Mouse (Mus musculus) spleen, postnatal 4 days (tissue): ENCODE measurements around the gene Gprin1.

Experiments used
- DNase-seq, 2 experiments: peaks; one replicate each; pipeline ENCODE4 v3.0.0; 2022; ENCODE audit warnings: low spot score in 2 of 2

Gprin1 gene

DNA sequence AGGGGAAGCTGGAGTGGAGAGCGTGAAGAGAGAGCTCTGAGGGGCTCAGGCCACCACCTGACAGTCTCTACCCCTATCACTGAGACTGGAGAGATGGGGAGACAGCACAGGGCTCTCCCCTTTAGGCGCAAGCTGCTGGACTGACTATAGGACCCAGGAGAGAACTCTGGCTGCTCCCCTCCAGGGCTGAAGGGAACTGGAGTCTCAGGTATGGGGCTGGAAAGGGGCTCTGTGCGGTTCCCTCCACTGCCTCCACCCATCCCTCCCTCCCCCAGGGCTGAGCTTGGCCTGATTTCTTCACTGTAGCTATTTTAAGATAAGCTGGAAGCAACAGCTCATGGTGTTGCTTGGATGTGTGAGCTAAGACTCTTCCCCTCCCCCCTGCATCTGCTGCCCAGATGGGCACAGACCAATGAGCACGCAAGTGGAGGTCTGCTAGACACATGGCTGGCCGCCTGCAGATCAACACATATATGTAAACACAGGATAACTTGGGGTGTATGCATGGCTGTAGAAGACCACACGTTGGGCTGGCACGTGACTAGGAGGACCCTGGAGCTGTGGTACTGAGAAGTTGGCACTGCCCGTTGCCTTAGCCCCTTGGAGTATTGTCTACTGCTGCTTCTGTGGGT is 10.6 kb upstream of the Gprin1 start:
- no peak for DNase-seq

- DNase-seq = no peak
Observed at GRCm38 (mm10) chr13:54759496-54759895, 9.8 kb upstream of the Gprin1 start.

GRCm38 (mm10) chr13:54758756-54759470 is 9.2 kb upstream of the Gprin1 start:
- DNase-seq = no peak

GRCm38 (mm10) chr13:54758045-54758755 is 8.5 kb upstream of the Gprin1 start:
- peak; percentile 47 to 74 for DNase-seq

GRCm38 (mm10) chr13:54757093-54757830 is 7.6 kb upstream of the Gprin1 start:
- no peak for DNase-seq

- no peak for DNase-seq
Observed at GRCm38 (mm10) chr13:54756156-54756712, 6.6 kb upstream of the Gprin1 start.

GRCm38 (mm10) chr13:54755201-54755830 is 5.6 kb upstream of the Gprin1 start:
- no peak for DNase-seq

GRCm38 (mm10) chr13:54754169-54755080 is 4.8 kb upstream of the Gprin1 start:
- DNase-seq = no peak

GRCm38 (mm10) chr13:54753733-54754132 is 4.1 kb upstream of the Gprin1 start:
- DNase-seq = no peak

- DNase-seq = no peak
Observed at GRCm38 (mm10) chr13:54752656-54753055, 3.0 kb upstream of the Gprin1 start.

DNA sequence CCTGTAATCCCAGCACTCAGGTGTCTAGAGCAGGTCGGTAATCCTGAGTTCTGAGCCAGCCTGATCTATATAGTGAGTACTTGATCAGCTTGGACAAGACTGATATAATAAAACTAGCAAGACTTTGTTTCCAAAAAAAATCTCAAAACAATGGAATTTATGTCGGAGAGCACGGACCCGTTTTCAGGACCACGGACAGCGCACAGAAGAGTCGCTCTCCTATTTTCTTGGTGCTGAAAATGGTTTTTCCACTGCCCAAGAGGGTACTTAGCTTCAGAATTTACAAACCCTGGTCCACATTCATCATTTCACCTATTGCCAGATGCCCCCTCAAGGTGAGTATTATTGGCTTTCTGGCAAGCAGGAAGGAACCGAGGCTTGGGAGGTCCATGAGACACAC is 1.0 kb upstream of the Gprin1 start:
- DNase-seq = no peak

- no peak for DNase-seq
Observed at GRCm38 (mm10) chr13:54749061-54749863, 412 bp downstream of the Gprin1 start.

- DNase-seq = no peak
Observed at GRCm38 (mm10) chr13:54748721-54749060, 983 bp downstream of the Gprin1 start.

DNA sequence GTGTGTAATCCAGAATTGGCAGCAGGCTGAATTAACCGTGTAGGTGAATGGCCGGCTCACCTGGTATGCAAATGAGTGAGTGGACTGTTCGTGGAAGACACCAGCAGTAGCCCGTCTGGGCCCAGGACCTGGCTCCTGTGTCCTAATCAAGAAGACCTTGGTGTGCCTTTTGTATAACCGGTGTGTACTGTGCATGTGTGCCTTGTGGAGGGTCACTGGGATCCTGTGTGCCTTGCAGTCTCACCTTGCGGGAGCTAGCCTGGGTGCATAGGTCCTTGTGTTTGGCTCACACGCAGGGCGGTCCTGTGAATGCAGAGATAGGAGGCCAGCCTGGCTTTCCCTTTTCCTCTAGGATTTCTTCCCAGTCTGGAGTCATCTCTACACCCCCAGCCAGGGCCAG is 1.5 kb downstream of the Gprin1 start:
- DNase-seq = no peak

DNA sequence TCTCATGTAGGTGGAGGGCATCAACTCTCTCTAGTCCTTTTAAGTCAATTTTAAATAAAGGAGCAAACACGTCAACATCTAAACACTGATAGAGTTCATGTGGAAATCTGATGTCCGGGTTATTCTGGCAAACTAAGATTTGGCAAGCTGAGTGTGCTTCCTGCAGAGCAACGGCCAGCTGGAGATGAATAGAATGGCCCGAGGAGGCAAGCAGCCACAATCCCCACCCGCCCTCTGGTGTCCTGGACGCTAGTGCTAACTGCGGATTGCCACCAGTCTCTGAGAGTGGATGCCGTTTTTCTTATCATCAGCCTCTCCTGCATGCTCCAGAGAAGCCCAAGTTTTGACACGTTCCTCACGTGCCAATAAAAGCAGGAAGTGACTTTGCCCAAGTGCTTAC is 2.8 kb downstream of the Gprin1 start:
- no peak for DNase-seq

- no peak for DNase-seq
Observed at GRCm38 (mm10) chr13:54746110-54746509, 3.6 kb downstream of the Gprin1 start.

DNA sequence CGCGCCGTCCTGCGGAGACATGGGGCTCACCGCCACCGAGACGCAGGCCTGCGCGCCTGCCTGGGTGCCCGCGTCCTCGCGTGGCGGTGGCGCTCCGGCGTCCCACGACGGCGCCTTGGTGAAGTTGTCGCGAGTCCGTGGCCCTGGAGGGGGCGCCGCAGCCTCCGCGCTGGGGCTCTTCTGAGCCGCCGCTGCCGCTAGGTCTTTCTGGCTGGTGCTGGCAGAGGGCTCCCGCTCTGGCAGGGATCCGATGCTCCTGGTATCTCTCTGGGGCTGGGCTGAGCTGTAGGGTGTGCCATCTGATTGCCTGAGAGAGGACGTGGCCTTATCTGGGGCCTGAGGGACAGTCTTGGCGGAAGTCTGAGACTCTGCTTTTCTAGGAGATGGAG is 11.5 kb downstream of the Gprin1 start:
- DNase-seq = no peak

GRCm38 (mm10) chr13:54737488-54738212 is 12.0 kb downstream of the Gprin1 start:
- DNase-seq = no peak

DNA sequence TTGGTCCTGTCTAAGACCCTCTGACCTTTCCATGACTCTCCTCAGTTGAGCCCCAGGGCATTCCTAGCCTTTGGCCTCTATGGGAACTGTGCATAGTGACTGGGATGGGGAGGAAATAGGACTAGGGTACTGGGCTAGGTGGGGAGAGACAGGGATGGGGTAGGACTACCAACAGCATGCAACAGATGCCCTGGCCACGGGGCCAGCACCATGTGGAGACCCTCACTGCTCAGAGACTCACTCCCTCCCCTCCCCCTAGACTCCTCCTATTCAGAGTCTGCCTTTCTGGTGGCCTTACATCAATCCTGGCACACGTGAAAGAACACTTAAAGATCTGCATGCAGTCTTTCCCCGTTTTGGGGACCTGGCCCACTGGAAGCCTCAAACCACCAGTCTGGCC is 12.7 kb downstream of the Gprin1 start:
- DNase-seq = no peak
